Mouse (Mus musculus): ENCODE results near the gene Zfp277.

DNA sequence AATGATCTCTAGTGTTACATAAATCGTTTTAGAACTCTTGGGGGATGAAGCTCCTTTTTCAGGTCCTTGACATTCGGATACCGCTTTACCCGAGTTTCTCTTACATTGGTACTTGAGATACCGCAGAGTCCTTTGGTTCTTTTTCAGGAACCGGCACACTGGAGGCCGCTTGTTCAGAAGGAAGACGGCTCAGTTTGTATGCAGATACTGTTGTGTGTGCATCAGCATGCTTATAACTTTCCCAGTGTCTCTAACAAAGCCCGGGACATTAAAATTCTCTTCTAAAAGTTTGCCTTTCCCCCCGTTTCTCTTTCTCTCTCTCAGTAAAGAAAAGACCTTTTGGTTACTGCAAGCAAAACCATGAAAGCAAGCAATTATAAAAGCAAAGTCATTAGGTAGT lies 45.9 kb downstream of the Zfp277 start:
- TF ChIP-seq CTCF (IDR thresholded peaks at IDR 0.05; ENCODE audit: low read depth) (no peak), EP300 (IDR thresholded peaks at IDR 0.05; ENCODE audit: low read depth) (no peak)

Measured in liver, postnatal 0 days (tissue).